Mouse (Mus musculus) adrenal gland, postnatal 36 days (tissue): ENCODE data around the gene Fbxw15. TPM values are rescaled to one million over a fixed set of nuclear protein-coding genes. Genes with fewer than 3 reads are reported as not detected.
"Not testable (repeated sequence)": the region's sequence is repeated elsewhere in the genome, so short reads cannot be mapped to it uniquely, and the experiment has no call there.

Source experiments
- DNase-seq, 2 experiments: peaks; one replicate each; pipeline ENCODE4 v3.0.0; 2021; ENCODE audit warnings: mixed read lengths in 1 of 2
- long read RNA-seq, 2 experiments: library from polyadenylated mRNA; stranded (forward); transcript quantifications; one replicate each; pipeline ENCODE4 v2.0.0; 2021; ENCODE audit warnings: borderline sequencing depth in 2 of 2
- total RNA-seq, 2 experiments: library from RNA; stranded (reverse); gene quantifications; 2 replicates each; pipeline ENCODE4 v1.2.3; 2021

The Fbxw15 gene
- not detected for total RNA-seq
- long read RNA-seq, experiment 1 = 0 reads
- long read RNA-seq, experiment 2 = 0 reads

GRCm38 (mm10) chr9:109568162-109568561 is at the start of gene Fbxw15:
Gene Fbxw15, minus strand, starts transcription at chr9:109568262.
- not testable (repeated sequence) for DNase-seq

- peak; percentile 59 to 63 for DNase-seq
These were observed 38.8 kb upstream of the Fbxw15 start for GRCm38 (mm10) chr9:109606837-109607236.

- DNase-seq = not testable (repeated sequence)
These were observed 34.1 kb upstream of the Fbxw15 start for GRCm38 (mm10) chr9:109602128-109602527.

GRCm38 (mm10) chr9:109597226-109597625 is 29.2 kb upstream of the Fbxw15 start:
- no peak for DNase-seq

GRCm38 (mm10) chr9:109594866-109595265 is 26.8 kb upstream of the Fbxw15 start:
- no peak for DNase-seq

GRCm38 (mm10) chr9:109565546-109565945 is 2.5 kb downstream of the Fbxw15 start:
- DNase-seq = no peak

GRCm38 (mm10) chr9:109562106-109562505 is 6.0 kb downstream of the Fbxw15 start:
- DNase-seq = peak; percentile 38 to 55

- DNase-seq = no peak
These were observed 15.6 kb downstream of the Fbxw15 start for GRCm38 (mm10) chr9:109552483-109552882.

- not testable (repeated sequence) for DNase-seq
These were observed 18.4 kb downstream of the Fbxw15 start for GRCm38 (mm10) chr9:109549666-109550065.

GRCm38 (mm10) chr9:109523385-109524064 is 44.5 kb downstream of the Fbxw15 start:
- no peak for DNase-seq

Other genes starting within 250 kb of the Fbxw15 start
- not detected for gene Fbxw28, start 228.6 kb downstream of the Fbxw15 start, total RNA-seq
- gene Fbxw22, start 164.0 kb downstream of the Fbxw15 start, total RNA-seq = not detected
- gene Fbxw16, start 119.1 kb downstream of the Fbxw15 start, total RNA-seq = not detected
- not detected for gene Fbxw19, start 72.4 kb downstream of the Fbxw15 start, total RNA-seq
- not detected for gene Fbxw24, start 57.8 kb upstream of the Fbxw15 start, total RNA-seq
- not detected for gene Fbxw25, start 96.4 kb upstream of the Fbxw15 start, total RNA-seq
- not detected for gene Fbxw18, start 134.4 kb upstream of the Fbxw15 start, total RNA-seq
- gene Fbxw26, start 177.8 kb upstream of the Fbxw15 start, total RNA-seq = not detected
- not detected for gene Fbxw27, start 222.4 kb upstream of the Fbxw15 start, total RNA-seq
- 10 to 100 TPM; 13.1 to 21.8 TPM for gene Spink8, start 244.0 kb upstream of the Fbxw15 start, total RNA-seq